Mouse (Mus musculus) frontal cortex, postnatal 25 days (tissue): ENCODE measurements around the gene Svop.

Experiments
- DNase-seq, 2 experiments: peaks; one replicate each; pipeline ENCODE4 v3.0.0; 2022; ENCODE audit warnings: low spot score in 2 of 2

The Svop gene

DNA sequence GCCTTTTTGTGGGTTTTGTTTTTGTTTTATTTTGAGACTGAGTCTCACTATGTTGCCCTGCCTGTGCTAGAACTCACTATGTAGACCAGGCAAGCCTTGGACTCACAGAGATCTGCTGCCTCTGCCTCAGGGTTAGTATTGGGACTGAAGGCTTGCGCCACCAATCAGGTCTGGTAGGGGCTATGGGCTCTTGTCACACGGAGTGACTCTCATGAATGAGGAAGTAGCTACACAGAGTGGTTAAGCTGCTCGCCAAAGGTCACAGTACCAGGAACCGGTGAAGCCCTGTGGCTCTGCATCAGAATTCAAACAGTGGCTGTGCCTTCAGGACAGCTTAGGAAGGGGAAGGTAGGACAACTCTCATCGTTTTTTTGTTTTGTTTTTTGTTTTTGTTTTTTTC is 92.0 kb downstream of the Svop start:
- no peak for DNase-seq

DNA sequence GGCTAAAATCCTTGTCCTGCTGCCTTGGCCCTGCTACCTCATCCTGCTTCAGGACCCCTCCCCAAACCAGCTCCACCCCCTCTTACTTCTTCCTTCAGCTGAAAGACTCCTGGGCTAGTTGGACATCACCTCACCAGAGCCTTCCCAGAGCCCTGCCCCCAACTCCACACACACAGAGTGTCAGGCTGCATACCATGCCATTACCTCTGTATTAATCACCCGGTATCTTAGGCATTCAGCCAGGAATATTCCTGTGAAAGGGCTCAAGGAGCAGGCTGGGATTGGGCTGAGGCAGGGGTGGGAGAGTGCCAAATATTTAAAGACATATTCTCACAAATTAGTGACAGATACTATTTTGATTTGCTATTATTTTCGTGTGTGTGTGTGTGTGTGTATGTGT is 94.9 kb downstream of the Svop start:
- DNase-seq: no peak

DNA sequence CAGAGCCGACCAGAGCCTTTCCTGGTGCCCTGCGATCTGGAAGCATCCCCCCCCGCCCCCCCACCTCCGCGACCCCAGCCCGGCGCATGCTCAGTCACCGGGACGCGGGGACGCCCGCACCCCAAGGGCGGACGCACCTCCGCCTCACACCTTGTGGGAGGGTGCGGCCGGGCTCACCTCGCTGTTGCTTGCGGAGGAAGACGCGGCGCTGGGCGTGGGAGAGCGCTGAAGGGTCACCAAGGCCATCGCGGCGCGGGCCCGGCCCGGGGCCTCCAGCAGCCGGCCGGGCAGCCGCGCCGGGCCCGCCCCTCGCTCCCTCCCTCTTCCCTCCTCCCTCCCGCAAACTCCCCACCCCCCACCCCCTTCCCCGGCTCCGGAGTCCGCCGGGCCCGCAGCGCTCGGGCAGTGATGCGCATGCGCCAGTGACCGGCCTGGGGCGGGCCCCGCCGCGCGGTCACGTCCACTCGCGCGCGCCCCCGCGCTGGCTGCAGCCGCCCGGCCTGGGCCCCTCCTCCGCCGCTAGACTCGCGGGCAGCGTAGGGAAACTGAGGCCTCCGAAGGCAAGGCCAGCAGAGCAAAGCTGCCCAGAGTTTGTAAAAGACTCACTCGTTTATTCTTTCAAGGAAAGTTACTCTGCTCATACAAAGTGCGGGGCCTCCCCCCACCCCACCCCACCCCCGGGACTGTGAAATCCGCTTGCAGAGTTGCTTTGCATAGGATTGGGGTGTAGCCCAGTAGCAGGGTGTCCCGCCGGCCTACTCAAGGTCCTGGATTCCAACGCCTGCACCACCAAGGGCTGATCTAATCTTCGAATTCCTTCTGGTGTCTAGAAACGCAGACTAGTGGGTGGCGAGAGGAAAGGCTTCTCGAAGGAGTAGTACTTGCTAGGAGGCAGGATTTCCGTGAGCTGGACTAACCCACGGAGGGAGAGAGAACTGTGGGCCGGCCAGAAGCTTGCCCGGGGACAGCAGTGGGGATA is 97.6 kb downstream of the Svop start, which contains the start of gene Ssh1:
Gene Ssh1, minus strand, starts transcription at position 408 of the 979 bp plus-strand sequence.
- peak; percentile 73 to 76 for DNase-seq

DNA sequence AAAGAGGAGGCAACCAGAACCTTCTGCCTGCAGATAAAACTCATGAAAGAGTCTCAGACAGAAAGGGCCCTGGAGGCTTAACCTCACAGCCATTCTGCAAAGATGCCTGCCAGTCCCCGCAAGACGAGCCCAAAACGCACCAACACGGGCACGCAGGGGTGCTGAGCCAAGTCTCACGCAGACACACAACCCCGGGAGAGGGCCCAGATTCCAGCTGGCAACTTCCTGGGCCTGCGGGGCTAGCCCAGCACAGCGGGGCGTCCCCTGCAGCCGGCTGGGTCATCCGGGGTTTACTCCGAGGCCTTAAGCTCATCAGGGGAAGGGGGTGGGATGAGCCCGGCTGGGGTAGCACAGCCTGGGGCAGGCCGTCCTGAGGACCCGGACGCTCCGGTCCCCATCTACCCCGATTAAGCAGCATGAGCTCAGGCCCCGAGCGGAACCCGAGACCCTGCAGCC is 98.3 kb downstream of the Svop start:
- peak; percentile 21 to 26 for DNase-seq

DNA sequence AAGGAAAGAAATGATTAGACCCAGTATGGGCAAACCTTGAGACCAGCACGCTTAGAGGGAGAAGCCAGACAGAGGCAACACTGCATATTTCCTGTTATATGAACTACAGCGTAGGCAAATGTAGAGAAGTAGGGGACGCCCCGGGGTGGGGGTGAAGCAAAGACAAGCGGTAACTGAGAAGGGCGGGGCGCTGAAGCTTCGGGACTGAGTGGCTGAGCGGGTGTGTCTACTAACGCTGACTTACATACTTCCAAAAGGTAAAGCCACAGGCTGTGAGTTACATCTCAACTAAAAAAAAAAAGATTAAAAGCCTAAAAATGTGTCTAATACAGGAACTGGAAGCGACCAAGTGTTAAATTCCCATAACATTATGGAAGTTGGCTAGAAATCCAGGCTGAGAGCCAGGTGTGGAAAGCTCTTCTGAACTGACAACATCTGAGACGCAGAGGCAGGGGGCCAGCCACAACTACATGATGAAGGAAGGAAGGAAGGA is 99.0 kb downstream of the Svop start:
- no peak for DNase-seq

DNA sequence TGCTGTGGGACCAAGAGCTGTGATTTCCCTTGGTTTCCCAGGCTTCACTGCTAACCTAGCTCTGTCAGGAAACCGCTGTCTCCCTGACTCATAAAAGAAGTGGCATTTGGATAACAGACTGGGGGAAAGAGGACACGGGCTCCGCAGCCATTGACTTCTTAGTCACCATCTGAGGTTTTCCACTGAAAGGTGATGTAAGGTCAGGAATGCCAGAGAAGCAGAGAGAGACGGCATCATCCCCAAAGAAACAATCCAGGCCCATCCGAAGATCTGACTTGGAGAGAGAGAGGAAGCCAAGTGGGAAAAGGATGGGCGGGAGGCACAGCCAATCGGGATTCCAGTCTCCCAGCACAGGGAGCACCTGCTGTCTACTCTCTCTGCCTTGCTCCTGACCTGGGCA is 100.2 kb downstream of the Svop start:
- DNase-seq: no peak

DNA sequence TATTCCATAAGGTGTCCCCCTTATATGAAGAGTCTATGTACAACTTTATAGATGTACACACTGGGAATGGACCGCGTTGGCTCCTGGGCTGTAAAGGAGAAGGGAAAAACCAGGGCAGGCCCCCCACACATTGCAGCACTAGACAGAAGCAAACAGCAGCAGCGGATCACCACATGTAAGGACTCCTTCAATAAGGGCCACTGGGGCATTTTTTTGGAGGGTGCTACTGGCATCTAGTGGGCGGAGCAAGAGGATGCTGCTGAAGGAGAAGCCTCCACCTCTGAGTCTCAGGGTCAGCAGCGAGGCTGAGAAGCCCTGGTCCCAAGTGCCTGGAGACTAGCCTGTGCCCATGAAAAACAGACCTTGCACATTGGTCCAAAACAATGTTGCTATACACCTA is 100.8 kb downstream of the Svop start:
- no peak for DNase-seq

DNA sequence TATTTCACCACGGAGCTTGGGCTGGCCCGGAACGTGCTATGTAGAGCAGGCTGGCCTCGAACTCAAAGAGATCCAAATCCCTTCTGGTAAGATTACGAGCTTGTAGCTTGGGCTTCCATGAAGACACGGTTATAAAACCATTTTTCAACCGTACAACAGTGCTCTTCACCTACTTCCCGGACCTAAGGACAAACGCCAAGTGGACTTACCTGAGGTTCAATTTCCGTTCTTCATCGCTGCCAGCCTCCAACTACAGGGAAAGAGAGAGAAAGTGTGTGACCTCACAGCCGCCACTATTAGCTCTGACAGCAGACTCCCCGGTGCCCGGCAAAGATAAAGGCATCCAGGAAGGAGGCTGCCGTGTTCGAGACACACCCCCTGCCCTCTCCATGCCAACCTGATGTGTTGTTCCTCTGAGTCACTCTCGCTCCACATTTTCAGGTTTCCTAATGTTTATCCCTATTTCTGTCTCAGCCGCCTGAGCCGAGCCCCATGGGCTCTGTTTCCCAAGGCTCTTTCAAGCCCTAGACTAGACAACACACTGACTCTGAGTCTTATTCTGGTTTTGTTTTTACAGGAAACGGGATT is 101.8 kb downstream of the Svop start:
- DNase-seq: no peak

DNA sequence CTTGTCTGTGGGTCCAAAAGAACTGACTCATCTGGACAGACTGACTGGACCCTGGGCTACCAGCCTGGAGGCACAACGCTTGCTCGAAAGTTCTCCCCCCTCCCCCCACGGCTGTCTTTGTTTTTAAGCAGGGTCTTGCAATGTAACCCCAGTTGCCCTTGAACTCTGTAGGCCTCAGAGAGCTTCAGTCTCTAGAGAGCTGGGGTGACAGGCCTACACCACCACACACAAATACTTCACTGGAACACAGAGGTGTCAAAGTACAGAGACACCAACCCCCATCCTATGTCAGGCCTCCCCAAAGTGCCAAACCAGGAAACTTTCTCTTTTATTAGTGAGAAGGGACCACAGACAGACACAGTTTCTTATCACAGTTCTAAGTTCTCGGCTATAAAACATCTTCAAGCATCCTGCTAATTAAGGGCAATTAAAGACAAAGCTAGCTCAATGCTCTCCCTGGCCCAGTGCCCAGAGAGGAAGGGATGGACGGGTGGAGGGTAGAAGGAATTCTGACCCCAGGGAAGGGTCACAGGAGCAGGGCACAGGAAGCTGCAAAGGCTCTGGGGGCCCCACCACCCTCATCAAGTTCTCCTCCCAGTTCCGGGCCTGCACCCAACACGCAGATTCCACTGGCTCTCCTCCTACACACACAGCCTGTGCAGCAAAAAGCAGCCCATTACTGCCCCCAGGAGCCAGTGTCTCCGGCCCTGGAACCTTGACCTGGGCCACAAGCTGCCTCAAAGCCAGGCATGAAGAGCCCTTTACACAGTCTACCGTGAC is 105.0 kb downstream of the Svop start:
- DNase-seq: no peak

DNA sequence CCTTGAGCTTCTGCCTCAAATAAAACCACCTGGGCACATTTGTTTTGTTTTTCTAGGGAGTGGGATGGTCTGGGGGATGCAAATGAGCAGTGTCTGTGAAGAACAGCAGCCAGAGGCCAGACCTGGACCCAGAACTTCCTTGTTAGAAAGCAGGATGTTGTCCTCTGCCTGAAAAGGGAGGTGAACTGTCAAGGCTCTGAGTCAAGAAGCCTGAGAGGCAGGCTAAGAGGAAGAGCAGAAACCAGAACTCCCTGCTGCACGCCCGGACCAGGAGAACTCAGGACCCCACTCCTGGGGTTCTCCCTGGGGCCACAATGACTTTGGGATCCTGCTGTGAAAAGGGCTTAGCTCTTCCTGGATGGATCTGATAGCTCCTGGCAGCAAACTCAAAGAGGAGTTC is 105.6 kb downstream of the Svop start:
- DNase-seq: no peak

DNA sequence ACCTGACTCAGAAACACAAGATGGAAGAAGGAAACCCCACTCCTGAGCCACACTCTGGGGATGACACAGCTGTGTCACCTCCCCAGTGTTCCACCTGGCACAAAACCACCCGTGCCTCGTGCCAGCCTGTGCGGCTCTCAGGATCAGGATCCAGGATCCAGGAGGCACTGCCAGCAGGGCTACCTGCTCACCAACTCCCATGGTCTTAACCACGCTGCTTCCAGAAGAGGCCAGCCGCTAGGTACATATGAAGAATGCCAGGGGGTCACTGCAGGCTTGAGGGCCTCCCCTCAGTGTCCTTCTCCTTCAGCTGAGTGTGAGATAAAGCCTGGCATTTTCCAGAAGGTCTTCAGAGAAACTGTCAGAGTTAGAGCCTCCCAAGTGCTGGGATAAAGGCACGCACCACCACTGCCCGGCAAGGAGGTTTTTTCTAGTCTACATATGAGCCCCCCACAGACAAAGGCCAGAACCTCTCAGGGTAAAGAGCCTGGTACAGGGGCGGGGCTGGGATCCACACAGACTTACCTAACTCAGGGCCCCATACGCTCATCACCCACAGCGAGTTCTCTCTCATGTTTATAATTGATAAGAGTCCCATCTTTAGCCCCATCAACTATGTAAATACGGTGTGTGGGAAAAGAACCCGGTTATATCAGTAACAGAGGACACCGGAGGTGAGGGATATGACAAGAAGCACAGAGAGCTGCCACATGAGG is 107.2 kb downstream of the Svop start:
- no peak for DNase-seq

DNA sequence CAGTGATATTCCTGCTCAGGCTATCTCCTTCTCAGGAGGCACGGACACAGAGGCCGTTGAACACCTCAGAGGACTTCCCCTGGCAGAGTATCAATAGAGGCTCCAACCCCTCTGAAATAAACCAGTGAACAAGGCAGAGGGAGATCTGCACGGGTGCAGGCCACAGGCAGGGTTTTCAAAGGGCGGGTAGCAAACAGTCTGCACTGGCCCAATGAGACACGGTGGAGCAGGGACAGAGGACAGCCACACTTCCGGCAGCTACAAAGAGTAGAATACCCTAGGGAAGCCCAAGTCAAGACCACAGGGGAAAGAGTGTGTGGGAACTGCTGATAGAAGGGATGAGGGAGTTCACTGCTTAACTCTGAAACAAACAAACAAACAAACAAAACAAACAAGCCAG is 107.8 kb downstream of the Svop start:
- no peak for DNase-seq

DNA sequence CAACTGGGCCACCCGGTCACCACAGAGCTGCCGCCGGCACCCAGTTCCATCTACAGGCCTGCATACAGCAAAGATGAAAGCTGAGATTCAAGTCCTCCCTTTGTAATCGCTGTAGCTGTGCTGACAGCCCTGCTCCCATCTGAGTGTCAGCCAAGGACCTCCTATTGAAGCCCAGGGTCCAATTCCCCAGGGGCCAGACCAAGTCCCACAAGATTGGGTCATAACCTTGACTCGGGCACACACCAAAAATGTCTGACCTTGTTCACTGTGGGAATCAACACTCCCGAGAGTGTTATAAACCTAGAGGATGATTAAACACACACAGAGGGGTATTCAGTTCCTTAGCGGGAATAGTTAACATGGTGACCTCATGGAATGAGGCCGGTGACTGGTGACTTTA is 109.5 kb downstream of the Svop start:
- no peak for DNase-seq

DNA sequence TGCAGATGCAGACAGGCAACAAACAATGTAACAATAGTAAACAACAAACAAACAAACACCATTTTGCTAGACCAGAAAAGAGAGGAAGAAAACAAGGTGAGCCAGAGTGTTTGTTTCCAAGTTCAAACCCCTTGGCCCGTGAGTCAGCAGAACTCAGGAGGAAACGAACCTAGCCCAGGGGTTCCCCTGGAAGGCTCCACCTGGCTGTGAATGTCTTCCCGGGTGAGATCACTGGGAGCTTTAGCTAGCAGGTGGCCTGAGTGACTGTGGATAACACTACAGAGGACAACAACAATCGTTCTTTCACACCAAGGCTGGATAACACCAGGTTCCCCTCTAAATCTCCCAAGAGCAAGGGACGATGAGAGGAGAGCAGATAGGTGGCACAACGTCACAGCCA is 110.2 kb downstream of the Svop start:
- DNase-seq: no peak

DNA sequence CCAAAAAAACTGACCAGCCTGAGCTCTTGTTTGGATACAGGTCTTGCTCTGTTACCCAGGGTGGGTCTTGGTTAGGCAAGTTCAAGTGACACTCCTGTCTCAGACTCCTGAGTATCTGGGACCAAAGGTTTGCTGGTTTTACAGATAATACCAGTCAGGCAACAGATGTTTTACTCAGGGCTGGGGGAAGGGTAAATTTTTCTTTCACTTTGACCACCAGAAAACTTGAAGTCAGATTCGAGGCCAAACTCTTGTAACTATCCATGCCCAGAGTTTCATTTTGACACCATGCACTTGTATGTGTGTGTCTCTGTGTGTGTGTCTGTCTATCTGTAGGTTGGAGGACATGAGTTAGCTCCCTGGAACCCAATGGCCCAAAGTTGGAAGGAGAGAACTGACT is 110.9 kb downstream of the Svop start:
- no peak for DNase-seq

DNA sequence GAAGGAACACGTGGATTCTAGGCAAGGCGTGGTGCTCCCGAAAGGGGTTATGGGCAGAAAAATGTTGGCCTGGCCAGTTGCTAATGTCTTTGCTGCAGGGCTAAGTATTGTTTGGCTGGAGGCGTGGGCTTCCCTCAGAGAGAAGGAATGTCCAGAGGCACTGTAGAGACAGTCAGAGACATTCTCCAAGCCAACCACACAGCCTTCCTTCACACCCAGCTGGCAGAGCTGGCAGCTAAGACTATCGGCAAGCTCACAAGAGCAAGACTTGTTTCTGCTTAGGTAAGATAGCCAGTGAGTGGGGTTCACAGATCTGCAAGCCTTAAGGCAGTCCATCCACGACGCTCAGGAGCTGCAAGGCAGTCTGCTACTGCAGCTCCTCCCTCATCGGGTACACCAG is 114.1 kb downstream of the Svop start:
- DNase-seq: no peak
